Mouse (Mus musculus) forebrain, postnatal 0 days (tissue): ENCODE data around the gene Msh3. TPM values are rescaled to one million over a fixed set of nuclear protein-coding genes. Genes with fewer than 3 reads are reported as not detected.
A peak's percentile ranks its signal among the peaks of the same experiment; 100 is the strongest.

Experiments
- ATAC-seq: fragments of 200-750 bp; cut with Nextera tagmentation; 2 replicates; pipeline ENCODE4 v1.8.0; 2017; ENCODE audit warnings: mild to moderate bottlenecking, moderate library complexity
- DNase-seq: peaks from one replicate; pipeline ENCODE4 v3.0.0-alpha.2; 2015
- H3K27ac ChIP-seq: fragments of 300-500 bp; sonication (generic); 2 replicates; pipeline ENCODE4 v1.5.1; 2014; ENCODE audit warnings: low read depth, mild to moderate bottlenecking, antibody characterized with exemption, low read length, moderate library complexity, mixed read lengths
- H3K27me3 ChIP-seq: fragments of 300-500 bp; sonication (generic); 2 replicates; pipeline ENCODE4 v1.6.1; 2014; ENCODE audit warnings: mild to moderate bottlenecking, low read length, mixed read lengths; ENCODE audit not compliant: insufficient read depth
- H3K36me3 ChIP-seq: fragments of 300-500 bp; sonication (generic); 2 replicates; pipeline ENCODE4 v1.6.1; 2014; ENCODE audit warnings: mild to moderate bottlenecking, moderate library complexity; ENCODE audit not compliant: insufficient read depth
- H3K4me1 ChIP-seq: fragments of 300-500 bp; sonication (generic); 2 replicates; pipeline ENCODE4 v1.6.1; 2014; ENCODE audit warnings: antibody characterized with exemption; ENCODE audit not compliant: insufficient read depth
- H3K4me2 ChIP-seq: fragments of 300-500 bp; sonication (generic); 2 replicates; pipeline ENCODE4 v1.6.1; 2014; ENCODE audit warnings: low read depth, mild to moderate bottlenecking, moderate library complexity
- H3K4me3 ChIP-seq: fragments of 300-500 bp; sonication (generic); 2 replicates; pipeline ENCODE4 v1.5.1; 2014; ENCODE audit warnings: low read depth, low read length, mixed read lengths
- H3K9ac ChIP-seq: fragments of 300-500 bp; sonication (generic); 2 replicates; pipeline ENCODE4 v1.6.1; 2014; ENCODE audit warnings: mild to moderate bottlenecking
- H3K9me3 ChIP-seq: fragments of 300-500 bp; sonication (generic); 2 replicates; pipeline ENCODE4 v1.6.1; 2016; ENCODE audit warnings: low read length
- CTCF ChIP-seq: sonication (generic); IDR thresholded peaks from 2 replicates; pipeline ENCODE4 v1.5.1; 2016; ENCODE audit warnings: antibody characterized with exemption, control low read depth, low read depth
- WGBS: fragments of 180-500 bp; shearing (Covaris S2); extraction: QIAGEN DNeasy Blood & Tissue Kit; methylation state at CpG from one replicate; pipeline ENCODE4 v1.1.7; 2014; 5-methylcytosine and 5-hydroxymethylcytosine counted together
- polyA plus RNA-seq: library from polyadenylated mRNA; unstranded; fragments of >200 nt; fragmentation: Nextera tagmentation; extraction: Ambion mirVana; gene quantifications from 2 replicates; pipeline ENCODE4 v1.2.1, GENCODE M21; 2015
- total RNA-seq: library from RNA; depleted of rRNA; stranded (reverse); fragments of >200 nt; gene quantifications from 2 replicates; pipeline ENCODE4 v1.2.3, GENCODE M21; 2014

The Msh3 gene
- total and polyA plus RNA-seq, 2 experiments from 2014 or later = 20.3 to 33.6 TPM

DNA sequence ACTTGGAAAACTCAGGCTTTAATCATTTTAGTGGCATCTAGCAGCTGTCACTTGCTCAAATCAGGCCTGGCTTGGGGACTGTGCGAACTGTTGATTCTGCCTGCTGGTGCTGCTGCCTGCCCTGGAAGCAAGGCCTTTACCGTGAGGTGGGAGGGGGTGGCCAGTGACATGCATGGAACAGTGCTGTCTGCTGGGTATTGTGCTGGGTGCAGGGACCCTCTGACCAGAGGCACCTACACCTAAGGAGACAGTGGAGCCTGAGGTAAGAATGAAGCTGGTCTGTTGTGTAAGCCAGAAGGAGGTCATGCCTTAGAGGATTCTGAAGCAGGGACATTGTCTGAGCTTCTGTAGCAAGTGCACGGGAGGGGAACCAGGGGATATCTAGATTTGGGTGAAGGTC lies 16.0 kb upstream of the Msh3 start:
- DNase-seq (no peak), ATAC-seq (no peak)
- H3K9me3 ChIP-seq = no peaks in the 10 kb centered on the region
- no peak for TF ChIP-seq CTCF
- H3K27me3 ChIP-seq = no peaks in the 10 kb centered on the region
- no peak overlapping the region for H3K27ac ChIP-seq
- no peak overlapping the region for H3K4me3 ChIP-seq
- no peak overlapping the region for H3K4me2 ChIP-seq
- no peak overlapping the region for H3K9ac ChIP-seq
- 90% methylated on average over 3 of the region's 3 CpGs for WGBS
- 0 out of 2 replicates have a peak, but pooled peaks cover 3% of the 10 kb centered on the region for H3K36me3 ChIP-seq
- no peaks in the 10 kb centered on the region for H3K4me1 ChIP-seq

DNA sequence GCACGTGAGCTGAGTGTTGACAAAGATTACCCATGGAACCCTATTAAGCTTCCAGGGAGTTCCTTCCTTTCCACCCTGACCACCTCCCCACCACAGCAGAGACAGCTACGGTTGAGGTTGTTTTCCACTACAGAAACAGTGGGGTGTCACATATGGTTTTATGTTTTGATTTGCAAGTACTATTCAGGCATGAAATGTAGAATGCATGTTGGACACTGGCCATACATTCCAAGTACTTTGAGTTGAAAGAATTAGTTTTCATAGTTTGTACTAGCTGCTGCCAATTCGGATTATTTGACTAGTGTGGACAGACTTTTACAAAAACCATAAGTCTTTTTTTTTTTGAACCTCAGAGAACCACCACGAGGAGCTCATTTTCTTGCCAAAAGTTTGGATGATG lies 10.5 kb upstream of the Msh3 start:
- H3K4me3 ChIP-seq = no peak overlapping the region
- no peak overlapping the region for H3K4me2 ChIP-seq
- no peak overlapping the region for H3K9ac ChIP-seq
- WGBS = 64% methylated on average over 4 of the region's 4 CpGs
- no peak for ATAC-seq
- H3K4me1 ChIP-seq = no peaks in the 10 kb centered on the region
- H3K27me3 ChIP-seq = no peaks in the 10 kb centered on the region
- H3K27ac ChIP-seq = no peak overlapping the region
- H3K36me3 ChIP-seq = 0 out of 2 replicates have a peak, but pooled peaks cover 3% of the 10 kb centered on the region
- DNase-seq = no peak
- H3K9me3 ChIP-seq = no peaks in the 10 kb centered on the region
- TF ChIP-seq CTCF = no peak

DNA sequence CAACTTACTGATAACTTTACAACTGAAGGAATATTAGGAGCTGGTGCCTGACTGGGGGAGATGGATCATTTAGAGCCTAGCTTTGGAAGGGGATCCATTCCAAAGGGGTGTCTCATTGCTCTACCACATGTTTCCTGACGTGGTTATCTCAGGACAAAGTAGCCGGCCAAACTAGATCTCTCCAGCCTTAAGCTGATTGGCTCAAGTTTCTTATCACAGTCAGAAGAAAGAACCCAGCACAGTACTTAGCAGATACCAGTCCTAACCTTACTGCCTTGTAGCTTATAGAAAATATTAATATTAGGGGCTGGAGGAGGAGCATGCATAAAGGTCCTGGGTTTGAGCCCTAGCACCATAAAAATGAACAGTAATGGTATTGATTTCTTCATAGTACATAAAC lies 6.8 kb upstream of the Msh3 start:
- Histone ChIP-seq H3K4me1 (no peaks in the 10 kb centered on the region), H3K27ac (no peak overlapping the region), H3K27me3 (no peaks in the 10 kb centered on the region), H3K9ac (no peak overlapping the region), H3K4me2 (no peak overlapping the region), H3K36me3 (no peaks in the 10 kb centered on the region), H3K9me3 (no peaks in the 10 kb centered on the region), H3K4me3 (no peak overlapping the region)
- TF ChIP-seq CTCF = no peak
- ATAC-seq (no peak), DNase-seq (no peak)
- 94% methylated on average over 2 of the region's 2 CpGs for WGBS

DNA sequence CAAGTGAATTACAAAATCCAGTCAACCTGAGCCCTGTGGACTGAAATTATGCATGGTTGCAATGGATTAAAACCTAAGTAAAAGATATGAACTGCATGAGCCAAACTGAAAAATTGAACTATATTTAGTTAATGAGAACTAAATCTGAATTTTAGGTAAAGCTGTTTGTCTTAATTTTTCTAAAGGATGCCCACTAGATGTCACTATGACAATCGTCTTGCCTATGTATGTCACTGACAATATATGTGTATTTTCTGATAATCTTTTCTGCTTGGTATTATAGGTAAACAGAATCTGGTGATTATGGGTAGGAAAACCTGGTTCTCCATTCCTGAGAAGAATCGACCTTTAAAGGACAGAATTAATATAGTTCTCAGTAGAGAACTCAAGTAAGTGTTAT lies 2.8 kb upstream of the Msh3 start:
- DNase-seq (peak; percentile 17), ATAC-seq (no peak)
- H3K4me2 ChIP-seq = no peak overlapping the region
- no peaks in the 10 kb centered on the region for H3K36me3 ChIP-seq
- H3K9me3 ChIP-seq = no peaks in the 10 kb centered on the region
- 0 out of 2 replicates have a peak, but pooled peaks cover 3% of the 10 kb centered on the region for H3K4me1 ChIP-seq
- no peak overlapping the region for H3K27ac ChIP-seq
- peak; percentile 57 for TF ChIP-seq CTCF
- H3K27me3 ChIP-seq = no peaks in the 10 kb centered on the region
- 62% methylated on average over 2 of the region's 2 CpGs for WGBS
- H3K9ac ChIP-seq = no peak overlapping the region
- no peak overlapping the region for H3K4me3 ChIP-seq

DNA sequence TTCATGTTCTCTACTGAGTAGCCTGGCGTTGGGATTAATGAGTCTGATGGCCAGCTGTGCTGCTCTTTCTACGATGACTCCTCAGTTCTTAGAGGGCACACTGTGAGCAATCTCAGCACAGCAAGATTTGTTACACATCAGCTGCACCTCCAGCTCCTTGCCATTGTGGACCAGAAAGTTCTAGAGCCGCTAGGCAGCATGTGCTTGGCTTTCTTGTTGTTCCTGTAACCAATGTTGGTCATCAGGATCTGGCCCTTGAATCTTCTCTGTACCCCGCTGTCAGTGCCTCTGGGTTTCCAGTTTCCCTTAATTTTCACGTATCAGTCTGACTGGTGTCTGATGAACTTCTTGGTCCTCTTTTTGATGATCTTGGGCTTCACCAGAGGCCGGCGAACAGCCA lies 1.6 kb upstream of the Msh3 start:
- no peaks in the 10 kb centered on the region for H3K9me3 ChIP-seq
- TF ChIP-seq CTCF = no peak
- H3K9ac ChIP-seq = no peak overlapping the region
- no peak overlapping the region for H3K4me3 ChIP-seq
- H3K27ac ChIP-seq = no peak overlapping the region
- H3K4me2 ChIP-seq = no peak overlapping the region
- H3K36me3 ChIP-seq = no peaks in the 10 kb centered on the region
- 0 out of 2 replicates have a peak, but pooled peaks cover 3% of the 10 kb centered on the region for H3K4me1 ChIP-seq
- WGBS = 66% methylated on average over 7 of the region's 7 CpGs
- no peaks in the 10 kb centered on the region for H3K27me3 ChIP-seq
- DNase-seq (no peak), ATAC-seq (no peak)

DNA sequence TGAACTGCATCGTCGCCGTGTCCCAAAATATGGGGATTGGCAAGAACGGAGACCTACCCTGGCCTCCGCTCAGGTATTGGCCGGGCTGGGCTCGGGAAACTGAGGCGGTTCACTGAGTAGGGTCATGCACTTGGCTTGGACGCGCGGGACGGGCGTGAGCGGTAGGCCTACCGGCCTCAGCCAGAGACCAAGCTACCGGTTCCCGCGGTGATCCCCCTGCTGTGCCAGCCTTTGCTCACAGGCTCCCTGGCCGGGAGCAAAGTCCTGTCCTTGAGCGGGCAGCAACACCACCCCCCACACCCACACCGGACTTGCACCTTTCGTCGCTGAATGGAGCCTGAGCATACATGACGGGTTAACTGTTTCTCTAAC lies 455 bp upstream of the Msh3 start:
- Histone ChIP-seq H3K9me3 (no peaks in the 10 kb centered on the region), H3K9ac (peak overlapping the region; percentile 38), H3K4me3 (peak overlapping the region; percentile 71), H3K27me3 (no peaks in the 10 kb centered on the region), H3K4me2 (peak overlapping the region; percentile 94), H3K4me1 (0 out of 2 replicates have a peak, but pooled peaks cover 3% of the 10 kb centered on the region), H3K36me3 (0 out of 2 replicates have a peak, but pooled peaks cover 4% of the 10 kb centered on the region), H3K27ac (no peak overlapping the region)
- WGBS = under 1% methylated on average over 24 of the region's 24 CpGs
- no peak for TF ChIP-seq CTCF
- no peak for ATAC-seq
- DNase-seq = no peak

DNA sequence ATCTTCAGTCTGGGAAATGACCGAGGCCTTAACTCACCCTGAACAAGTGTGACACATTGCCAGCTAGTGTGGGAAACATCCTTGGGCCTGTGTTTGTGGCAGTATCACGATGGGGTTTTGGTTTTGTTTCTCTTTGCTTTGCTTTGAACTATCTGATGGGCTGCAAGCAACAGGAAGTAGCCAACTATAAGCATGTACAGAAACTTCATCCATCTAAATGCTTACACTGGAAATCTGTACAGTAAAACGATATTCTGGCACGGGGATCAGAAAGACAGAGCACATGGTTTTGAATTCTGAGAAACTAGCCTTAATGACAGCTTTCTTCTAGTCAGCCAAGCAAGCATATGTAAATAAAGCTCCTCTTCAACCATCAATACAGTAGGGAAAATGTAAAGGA lies 847 bp downstream of the Msh3 start:
- Histone ChIP-seq H3K9me3 (no peaks in the 10 kb centered on the region), H3K27me3 (no peaks in the 10 kb centered on the region), H3K9ac (peak overlapping the region; percentile 73), H3K4me2 (peak overlapping the region; percentile 94), H3K4me1 (0 out of 2 replicates have a peak, but pooled peaks cover 3% of the 10 kb centered on the region), H3K27ac (peak overlapping the region; percentile 92; the same call in 1 of the 2 replicates), H3K4me3 (peak overlapping the region; percentile 71), H3K36me3 (0 out of 2 replicates have a peak, but pooled peaks cover 4% of the 10 kb centered on the region)
- no peak for TF ChIP-seq CTCF
- DNase-seq = no peak
- WGBS = 12% methylated on average over 4 of the region's 4 CpGs
- ATAC-seq = no peak
